Mouse (Mus musculus) midbrain, embryonic 10.5 days (tissue): ENCODE measurements around the gene Ly6f. TPM values are rescaled to one million over a fixed set of nuclear protein-coding genes. Genes with fewer than 3 reads are reported as not detected.

ENCODE experiments used
- DNase-seq: peaks from one replicate; pipeline ENCODE4 v3.0.0-alpha.2; 2017; ENCODE audit warnings: low spot score
- H3K27ac ChIP-seq: fragments of 300-500 bp; sonication (generic); replicated peaks from 2 replicates; pipeline ENCODE4 v1.5.1; 2016; ENCODE audit warnings: mild to moderate bottlenecking
- H3K27me3 ChIP-seq: fragments of 300-500 bp; sonication (generic); 2 replicates; pipeline ENCODE4 v1.6.1; 2016; ENCODE audit warnings: low read depth, mild to moderate bottlenecking; ENCODE audit not compliant: poor library complexity, severe bottlenecking
- H3K36me3 ChIP-seq: fragments of 300-500 bp; sonication (generic); 2 replicates; pipeline ENCODE4 v1.6.1; 2016; ENCODE audit warnings: mild to moderate bottlenecking, moderate library complexity
- H3K4me1 ChIP-seq: fragments of 300-500 bp; sonication (generic); 2 replicates; pipeline ENCODE4 v1.6.1; 2016
- H3K4me3 ChIP-seq: fragments of 300-500 bp; sonication (generic); 2 replicates; pipeline ENCODE4 v1.5.1; 2016; ENCODE audit warnings: mild to moderate bottlenecking, moderate library complexity
- H3K9me3 ChIP-seq: fragments of 300-500 bp; sonication (generic); replicated peaks from 2 replicates; pipeline ENCODE4 v1.6.1; 2016; ENCODE audit warnings: mild to moderate bottlenecking
- WGBS: fragments of 180-500 bp; shearing (Covaris S2); methylation state at CpG from one replicate; pipeline ENCODE4 v1.1.7; 2016; 5-methylcytosine and 5-hydroxymethylcytosine counted together
- polyA plus RNA-seq: library from polyadenylated mRNA; unstranded; fragments of >200 nt; fragmentation: Nextera tagmentation; extraction: Ambion mirVana; gene quantifications from 2 replicates; pipeline ENCODE4 v1.2.1, GENCODE M21; 2016

Gene Ly6f
- not detected in 2 replicates for polyA plus RNA-seq

- Histone ChIP-seq H3K4me1 (no peaks in the 10 kb centered on the region), H3K27ac (no peak within 1 kb of the TSS), H3K36me3 (no peaks in the 10 kb centered on the region), H3K27me3 (no peaks in the 10 kb centered on the region), H3K4me3 (no peak within 1 kb of the TSS), H3K9me3 (no peaks in the 10 kb centered on the region)
- DNase-seq, result no peak
These were observed at the start of gene Ly6f for GRCm38 (mm10) chr15:75268121-75268520. Gene Ly6f, plus strand, starts transcription at chr15:75268421.

DNA sequence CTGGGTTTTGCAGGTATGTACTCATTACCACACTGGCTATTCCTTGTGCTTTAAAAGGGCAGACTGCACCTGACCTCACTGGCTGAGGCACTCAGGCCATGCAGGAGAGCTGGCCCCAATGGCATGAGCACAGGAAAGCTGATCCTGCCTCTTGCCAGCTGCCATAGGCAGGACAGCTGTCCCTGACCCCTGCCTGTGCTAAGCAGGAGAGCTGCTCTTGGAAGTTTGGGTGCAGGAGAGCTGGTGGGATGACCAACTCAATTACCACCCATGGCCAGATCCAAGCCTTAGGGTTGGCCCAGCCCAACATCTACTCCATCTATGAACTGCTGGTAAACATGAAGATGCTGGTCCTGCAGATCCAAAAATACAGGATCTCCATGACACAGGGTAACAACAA is 46.3 kb upstream of the Ly6f start:
- no peak for DNase-seq
- Histone ChIP-seq H3K4me1 (no peaks in the 10 kb centered on the region), H3K9me3 (peaks cover 18% of the 10 kb centered on the region), H3K4me3 (no peak overlapping the region), H3K27ac (no peak overlapping the region), H3K27me3 (no peaks in the 10 kb centered on the region), H3K36me3 (no peaks in the 10 kb centered on the region)

- H3K27me3 ChIP-seq, result no peaks in the 10 kb centered on the region
- 80% methylated on average over 3 of the region's 3 CpGs for WGBS
- H3K4me1 ChIP-seq, result no peaks in the 10 kb centered on the region
- H3K9me3 ChIP-seq, result no peaks in the 10 kb centered on the region
- no peak overlapping the region for H3K27ac ChIP-seq
- H3K36me3 ChIP-seq, result no peaks in the 10 kb centered on the region
- no peak for DNase-seq
- no peak overlapping the region for H3K4me3 ChIP-seq
These were observed 30.4 kb upstream of the Ly6f start for GRCm38 (mm10) chr15:75237736-75238288.

DNA sequence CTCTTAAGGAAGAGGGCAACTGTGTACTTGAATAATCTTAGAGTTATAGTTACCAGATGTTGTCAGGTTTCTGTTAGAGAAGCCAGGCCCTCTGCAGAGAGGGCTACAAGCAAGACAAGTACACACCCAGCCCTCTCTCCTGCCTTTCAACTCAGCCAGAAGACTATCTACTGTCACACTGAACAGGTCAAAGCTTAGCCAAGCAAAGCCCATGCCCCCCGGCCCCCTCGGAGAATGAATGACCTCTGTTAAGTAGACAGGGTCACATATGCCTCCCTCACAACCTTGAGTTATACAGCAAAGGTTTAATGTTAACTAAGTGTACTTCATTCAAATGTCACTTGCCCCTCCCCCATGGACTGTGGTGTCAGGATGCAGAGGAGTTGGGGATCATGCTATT is 27.7 kb upstream of the Ly6f start:
- H3K27me3 ChIP-seq, result no peaks in the 10 kb centered on the region
- 84% methylated on average over 2 of the region's 2 CpGs for WGBS
- H3K36me3 ChIP-seq, result no peaks in the 10 kb centered on the region
- no peak overlapping the region for H3K4me3 ChIP-seq
- DNase-seq, result no peak
- H3K4me1 ChIP-seq, result no peaks in the 10 kb centered on the region
- no peak overlapping the region for H3K27ac ChIP-seq
- H3K9me3 ChIP-seq, result no peaks in the 10 kb centered on the region

DNA sequence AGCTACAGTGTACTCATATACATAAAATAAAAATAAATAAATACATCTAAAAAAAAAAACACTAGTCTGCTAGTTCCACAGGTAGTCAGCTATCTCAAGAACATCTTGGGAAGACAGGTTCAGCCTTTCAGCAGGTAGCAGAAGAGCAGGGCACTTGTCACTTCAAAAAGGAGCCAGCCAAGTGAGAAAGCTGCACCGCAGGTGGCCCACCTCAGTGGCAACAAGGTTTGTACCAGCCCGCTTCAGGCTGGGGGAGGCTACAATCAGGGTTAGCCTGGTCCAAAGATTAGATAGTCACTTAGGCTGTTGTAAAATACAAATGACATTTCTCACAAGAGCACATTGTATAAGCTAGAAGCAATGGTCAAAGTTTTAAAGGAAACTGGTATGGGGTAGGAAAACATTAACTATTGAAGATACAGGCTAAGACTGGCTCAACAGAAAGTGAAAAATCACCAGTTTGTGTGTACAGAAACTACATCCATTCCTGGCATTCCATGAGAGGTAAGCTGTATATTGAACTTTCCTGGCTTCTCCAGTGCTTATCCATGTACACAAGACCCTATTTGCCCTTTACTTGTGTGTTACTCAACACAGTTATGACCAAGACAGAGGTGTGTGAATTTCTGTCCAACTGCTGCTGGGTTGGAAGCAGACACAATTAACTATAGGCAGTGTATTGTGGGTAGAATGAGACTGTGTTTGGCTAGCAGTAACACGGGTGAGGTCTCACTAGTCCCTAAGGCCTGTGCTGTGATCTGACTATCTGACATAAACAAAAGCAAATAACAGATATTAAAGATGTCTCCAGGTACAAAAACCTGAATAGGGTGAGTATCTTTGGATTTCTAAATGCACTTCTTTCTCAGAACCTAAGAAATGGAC is 25.2 kb upstream of the Ly6f start:
- H3K27me3 ChIP-seq, result no peaks in the 10 kb centered on the region
- no peak overlapping the region for H3K27ac ChIP-seq
- H3K4me3 ChIP-seq, result no peak overlapping the region
- no peaks in the 10 kb centered on the region for H3K36me3 ChIP-seq
- no peaks in the 10 kb centered on the region for H3K9me3 ChIP-seq
- 73% methylated on average over 3 of the region's 3 CpGs for WGBS
- no peak for DNase-seq
- no peaks in the 10 kb centered on the region for H3K4me1 ChIP-seq

GRCm38 (mm10) chr15:75254671-75255070 is 13.6 kb upstream of the Ly6f start:
- H3K4me3 ChIP-seq, result no peak overlapping the region

DNA sequence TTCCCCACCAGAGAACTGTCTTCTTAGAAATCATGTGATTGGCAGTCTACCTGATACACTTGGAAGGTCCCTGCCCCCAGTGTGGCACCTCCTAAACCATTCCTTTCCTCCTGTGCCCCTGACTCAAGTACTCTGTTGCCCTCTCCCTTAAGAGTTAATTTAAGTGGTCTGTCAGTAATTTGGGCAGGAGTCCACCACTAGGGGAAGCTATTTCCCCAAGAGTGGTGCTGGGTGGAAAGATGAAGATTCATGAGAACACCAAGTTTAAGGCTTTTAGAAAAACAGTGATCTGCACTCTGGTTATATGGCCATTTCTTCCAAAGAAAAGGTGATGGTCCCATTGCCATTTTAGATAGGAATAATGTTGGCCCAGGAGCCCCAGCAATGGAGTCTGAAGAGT is 2.4 kb upstream of the Ly6f start:
- H3K9me3 ChIP-seq, result 0 out of 2 replicates have a peak, but pooled peaks cover 2% of the 10 kb centered on the region
- no peaks in the 10 kb centered on the region for H3K27me3 ChIP-seq
- no peak for DNase-seq
- no peak overlapping the region for H3K4me3 ChIP-seq
- H3K36me3 ChIP-seq, result no peaks in the 10 kb centered on the region
- no peak overlapping the region for H3K27ac ChIP-seq
- no peaks in the 10 kb centered on the region for H3K4me1 ChIP-seq

More at GRCm38 (mm10) chr15:75254671-75255070, 13.6 kb upstream of the Ly6f start:
- Histone ChIP-seq H3K27me3 (no peaks in the 10 kb centered on the region), H3K27ac (no peak overlapping the region), H3K4me1 (no peaks in the 10 kb centered on the region), H3K9me3 (no peaks in the 10 kb centered on the region), H3K36me3 (no peaks in the 10 kb centered on the region)
- DNase-seq, result no peak
- 85% methylated on average over 3 of the region's 3 CpGs for WGBS

DNA sequence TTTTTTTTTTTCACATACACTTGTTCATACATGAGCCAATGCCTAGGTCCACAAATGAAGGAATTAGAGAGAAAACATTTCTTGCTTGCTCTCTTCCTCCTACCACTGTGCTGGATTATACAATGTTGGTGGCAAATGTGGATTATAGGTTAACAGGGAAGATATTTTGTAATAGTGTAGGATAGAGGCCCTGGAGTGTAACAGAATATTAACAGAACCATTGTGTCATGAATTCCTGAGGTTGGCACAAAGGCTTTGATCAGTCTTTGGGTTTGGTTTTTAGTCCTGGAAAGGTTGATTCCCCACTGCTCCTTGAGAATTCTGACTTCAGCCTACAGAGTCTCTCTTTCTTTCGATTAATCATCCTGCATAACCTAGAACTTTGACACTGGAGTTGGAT is 1.6 kb upstream of the Ly6f start:
- no peaks in the 10 kb centered on the region for H3K4me1 ChIP-seq
- no peak overlapping the region for H3K27ac ChIP-seq
- H3K36me3 ChIP-seq, result no peaks in the 10 kb centered on the region
- no peaks in the 10 kb centered on the region for H3K27me3 ChIP-seq
- no peak for DNase-seq
- WGBS, result 78% methylated on average over 1 of the region's 1 CpGs
- no peak overlapping the region for H3K4me3 ChIP-seq
- 0 out of 2 replicates have a peak, but pooled peaks cover 2% of the 10 kb centered on the region for H3K9me3 ChIP-seq

GRCm38 (mm10) chr15:75268916-75269829 is 952 bp downstream of the Ly6f start:
- H3K9me3 ChIP-seq, result no peaks in the 10 kb centered on the region
- H3K27ac ChIP-seq, result no peak overlapping the region
- H3K4me3 ChIP-seq, result no peak overlapping the region
- no peaks in the 10 kb centered on the region for H3K36me3 ChIP-seq
- 76% methylated on average over 5 of the region's 5 CpGs for WGBS
- H3K27me3 ChIP-seq, result no peaks in the 10 kb centered on the region
- no peak for DNase-seq
- no peaks in the 10 kb centered on the region for H3K4me1 ChIP-seq

DNA sequence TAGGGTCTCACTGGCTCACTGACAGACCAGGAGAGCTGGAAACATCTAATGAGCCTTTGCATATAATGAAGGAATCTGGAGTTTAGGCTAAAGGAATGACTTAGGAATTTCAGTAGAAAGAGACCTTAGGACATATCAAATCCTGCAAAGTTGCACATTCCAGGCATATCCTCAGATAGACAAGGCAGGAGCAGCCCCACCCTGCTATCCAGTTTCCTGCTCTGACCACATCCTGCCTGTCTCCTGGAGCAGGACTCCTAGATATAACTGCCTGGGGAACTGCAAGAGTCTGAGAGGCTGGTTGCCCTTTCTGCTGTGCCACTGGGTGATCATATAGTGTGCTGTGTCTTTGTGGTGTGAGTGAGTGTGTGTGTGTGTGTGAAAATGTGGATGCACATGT is 1.9 kb downstream of the Ly6f start:
- DNase-seq, result no peak
- Histone ChIP-seq H3K4me1 (no peaks in the 10 kb centered on the region), H3K9me3 (no peaks in the 10 kb centered on the region), H3K4me3 (no peak overlapping the region), H3K27me3 (no peaks in the 10 kb centered on the region), H3K27ac (no peak overlapping the region), H3K36me3 (no peaks in the 10 kb centered on the region)

DNA sequence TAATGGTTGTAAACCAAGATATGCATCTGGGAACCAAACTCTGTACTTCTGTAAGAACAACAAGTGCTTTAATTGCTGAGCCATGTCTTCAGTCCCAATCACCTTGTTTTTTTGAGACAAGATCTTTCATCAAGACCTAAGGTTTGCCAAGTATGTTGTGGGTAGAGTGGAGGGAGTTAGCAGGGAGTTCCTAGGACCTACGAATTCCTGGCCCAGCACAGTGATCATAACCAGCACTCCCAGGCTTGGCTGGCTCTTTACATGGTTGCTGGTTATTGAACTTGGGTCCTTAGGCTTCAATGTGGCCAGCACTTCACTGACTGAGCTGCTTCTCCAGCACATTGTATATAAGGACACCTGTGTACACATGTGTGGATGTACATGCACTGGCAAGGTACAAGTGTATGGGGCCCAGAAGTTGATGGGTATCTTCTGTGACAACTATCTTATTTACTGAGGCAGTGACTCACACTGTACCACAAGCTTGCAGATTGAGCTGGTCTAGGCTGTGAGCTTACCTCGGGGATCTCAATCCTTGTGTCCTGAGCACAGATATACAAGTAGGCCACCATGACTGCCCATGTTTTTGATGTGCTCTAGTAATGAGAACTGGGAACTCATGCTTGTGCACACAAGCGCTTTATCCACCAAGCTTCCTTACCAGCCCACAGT is 2.6 kb downstream of the Ly6f start:
- Histone ChIP-seq H3K4me1 (no peaks in the 10 kb centered on the region), H3K9me3 (no peaks in the 10 kb centered on the region), H3K27me3 (no peaks in the 10 kb centered on the region), H3K36me3 (no peaks in the 10 kb centered on the region), H3K27ac (no peak overlapping the region), H3K4me3 (no peak overlapping the region)
- 87% methylated on average over 3 of the region's 3 CpGs for WGBS
- DNase-seq, result no peak

- Histone ChIP-seq H3K9me3 (no peaks in the 10 kb centered on the region), H3K27ac (no peak overlapping the region), H3K4me1 (no peaks in the 10 kb centered on the region), H3K36me3 (no peaks in the 10 kb centered on the region), H3K27me3 (no peaks in the 10 kb centered on the region), H3K4me3 (no peak overlapping the region)
- DNase-seq, result no peak
- 78% methylated on average over 1 of the region's 1 CpGs for WGBS
These were observed 3.2 kb downstream of the Ly6f start for GRCm38 (mm10) chr15:75271426-75271825.
